Mouse (Mus musculus) heart, embryonic 11.5 days (tissue): Measurements from ENCODE around the gene Fut4. TPM values are rescaled to one million over a fixed set of nuclear protein-coding genes. Genes with fewer than 3 reads are reported as not detected.

Experiments used
- polyA plus RNA-seq: library from polyadenylated mRNA; unstranded; fragments of >200 nt; fragmentation: Nextera tagmentation; extraction: Ambion mirVana; gene quantifications from 2 replicates; pipeline ENCODE4 v1.2.1, GENCODE M21; 2014

The Fut4 gene
- polyA plus RNA-seq, 1 experiment from 2014 or later = 1.4 TPM

Other genes with a start within 250 kb of the Fut4 start
- gene Amotl1, start 107.3 kb downstream of the Fut4 start, polyA plus RNA-seq = 21.3 and 23.8 TPM in 2 replicates
- gene Piwil4, start 11.7 kb downstream of the Fut4 start, polyA plus RNA-seq = not detected in 2 replicates
- gene 1700012B09Rik, start 18.6 kb upstream of the Fut4 start, polyA plus RNA-seq = not detected in 2 replicates
- gene Mre11a, start 32.3 kb upstream of the Fut4 start, polyA plus RNA-seq = 18.2 and 22.1 TPM in 2 replicates
- 28.9 and 34.0 TPM in 2 replicates for gene Ankrd49, start 32.5 kb upstream of the Fut4 start, polyA plus RNA-seq
- 0.11 TPM in 1 of 2 replicates, not detected in the other for gene Gpr83, start 107.8 kb upstream of the Fut4 start, polyA plus RNA-seq
- not detected in 2 replicates for gene Izumo1r, start 151.6 kb upstream of the Fut4 start, polyA plus RNA-seq